Mouse (Mus musculus): ENCODE data around the gene Acsf3.
A peak's percentile ranks its signal among the peaks of the same experiment; 100 is the strongest.

- peak in 1 of 2 experiments; percentile 29; a peak in 1 of 4 replicates for TF ChIP-seq CTCF (conservative IDR thresholded peaks at IDR 0.05 in 1 of 2, IDR thresholded peaks at IDR 0.05 in 1 of 2; ENCODE audit: low read depth in 2 of 2, low read length in 2 of 2)
- no peak for TF ChIP-seq ZMIZ1 (IDR thresholded peaks at IDR 0.05; ENCODE audit: low read depth, low read length)
- TF ChIP-seq CHD2 (IDR thresholded peaks at IDR 0.05; ENCODE audit: low read length): no peak
- TF ChIP-seq ETS1 (conservative IDR thresholded peaks at IDR 0.05; ENCODE audit: low read depth, low read length): no peak
- TF ChIP-seq UBTF (IDR thresholded peaks at IDR 0.05; ENCODE audit: low read depth, low read length): no peak
- TF ChIP-seq MEF2A (IDR thresholded peaks at IDR 0.05; ENCODE audit: borderline replicate concordance, low read depth, low read length): no peak
These were observed 47.9 kb upstream of the Acsf3 start for GRCm38 (mm10) chr8:122727412-122727811.

Measured in CH12.LX (cell line).